Mouse (Mus musculus): ENCODE measurements around the gene Tmie.

GRCm38 (mm10) chr9:110893429-110893828 lies 13.5 kb upstream of the Tmie start:
- no peak for TF ChIP-seq CTCF (IDR thresholded peaks at IDR 0.05)
- TF ChIP-seq EP300 (IDR thresholded peaks at IDR 0.05) = no peak
